In genomic region chr1:92240072-92240471, GRCm38 (mm10) we compare ENCODE assay signal across 17 mouse cellular contexts.
"Had no signal": no experiment of that assay in that cellular context is flagged by ENCODE, and none has a peak within 500 bp of the region (broad histone marks: within the 10 kb centered on the region; RNA-seq: fewer than 3 reads in every experiment).

No protein-coding gene starts in this region.

- H3K4me3 ChIP-seq: left cerebral cortex, adult 2 months; liver, embryonic 13.5 days; midbrain, embryonic 12.5 days; midbrain, embryonic 15.5 days; myocyte; neural tube, embryonic 13.5 days; stomach, embryonic 15.5 days had no signal

- ATAC-seq: midbrain, embryonic 15.5 days had no signal

- H3K27ac ChIP-seq: kidney, postnatal 0 days; left cerebral cortex, adult 2 months; liver, embryonic 13.5 days; midbrain, embryonic 12.5 days; midbrain, embryonic 15.5 days; neural tube, embryonic 13.5 days; stomach, embryonic 15.5 days had no signal

- H3K9ac ChIP-seq: liver, embryonic 13.5 days; midbrain, embryonic 12.5 days; midbrain, embryonic 15.5 days; neural tube, embryonic 13.5 days; stomach, embryonic 15.5 days had no signal

- H3K9me3 ChIP-seq: liver, embryonic 13.5 days; midbrain, embryonic 12.5 days; midbrain, embryonic 15.5 days; neural tube, embryonic 13.5 days; stomach, embryonic 15.5 days had no signal

- H3K36me3 ChIP-seq: liver, embryonic 13.5 days; midbrain, embryonic 12.5 days; midbrain, embryonic 15.5 days; neural tube, embryonic 13.5 days; stomach, embryonic 15.5 days had no signal

- H3K4me1 ChIP-seq: liver, embryonic 13.5 days; midbrain, embryonic 15.5 days; neural tube, embryonic 13.5 days; stomach, embryonic 15.5 days had no signal

- DNase-seq: kidney, adult 2 months; kidney, postnatal 25 days; liver, embryonic 13.5 days; lung, adult 2 months; lung, postnatal 14 days; lung, postnatal 4 days; retina, postnatal 1 day; right cerebral cortex, postnatal 25 days; spleen, adult 18-20 months; thymus, postnatal 25 days had no signal

- H3K4me2 ChIP-seq: liver, embryonic 13.5 days; midbrain, embryonic 12.5 days; midbrain, embryonic 15.5 days; neural tube, embryonic 13.5 days; stomach, embryonic 15.5 days had no signal

- H3K27me3 ChIP-seq: liver, embryonic 13.5 days; midbrain, embryonic 12.5 days; midbrain, embryonic 15.5 days; neural tube, embryonic 13.5 days; stomach, embryonic 15.5 days had no signal
